Mouse (Mus musculus): ENCODE results near the gene Napb.
"Not testable (repeated sequence)": the region's sequence is repeated elsewhere in the genome, so short reads cannot be mapped to it uniquely, and the experiment has no call there.

The Napb gene

DNA sequence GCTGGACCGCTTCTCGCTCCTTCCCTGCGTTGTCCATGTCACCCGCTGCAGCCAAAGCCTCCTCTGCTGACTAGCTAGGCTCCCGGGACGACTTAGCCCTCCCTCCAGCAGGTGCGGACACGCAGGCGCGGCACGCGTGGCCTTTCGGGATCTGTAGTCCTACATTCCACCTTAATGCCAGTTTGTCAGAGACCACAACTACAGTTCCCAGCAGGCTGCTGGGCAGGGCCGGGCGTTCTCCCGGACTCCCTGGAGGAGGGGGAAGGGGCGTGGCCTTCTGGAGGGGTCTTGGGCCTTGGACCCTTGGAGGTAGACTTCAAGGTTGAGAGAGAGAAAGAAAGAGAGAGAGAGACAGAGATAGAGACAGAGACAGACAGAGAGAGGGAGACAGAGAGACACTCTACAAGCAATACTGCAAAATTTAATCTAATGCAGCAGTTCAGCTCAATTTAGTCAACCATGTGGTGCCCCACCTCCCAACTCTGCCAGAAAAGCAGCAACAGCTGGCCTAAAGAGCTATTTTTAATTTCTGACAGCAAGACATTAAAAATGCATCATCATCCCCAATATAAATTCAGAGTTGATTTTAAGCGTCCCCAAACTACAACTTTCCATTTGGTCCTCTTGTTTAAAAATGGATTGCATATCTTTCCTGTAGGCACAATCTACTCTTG is at the start of gene Napb:
Gene Napb (minus strand): TSS at position 141 of the 674 bp plus-strand sequence.
- DNase-seq (ENCODE audit: low spot score) = peak; percentile 82

DNA sequence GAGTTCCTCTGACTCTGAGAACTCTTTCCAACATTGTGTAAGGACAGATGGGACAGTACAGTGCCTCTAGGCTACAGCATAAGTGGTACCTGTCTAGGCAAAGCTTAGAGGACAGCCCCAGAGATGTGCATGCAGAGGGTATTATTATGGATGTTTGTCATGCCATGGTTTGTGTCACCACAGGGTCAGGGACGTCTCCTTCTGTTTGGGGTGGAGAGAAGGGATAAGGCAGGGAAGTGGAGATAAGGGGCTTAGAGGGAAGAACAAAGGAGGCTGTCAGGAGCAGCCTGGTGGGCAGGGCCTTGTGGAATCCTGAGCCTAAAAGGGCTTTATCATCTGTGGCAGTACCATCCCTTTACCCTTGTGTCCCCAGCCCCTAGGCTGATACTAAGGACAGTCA is 49.4 kb upstream of the Napb start, which contains the start of gene 8030411F24Rik:
Gene 8030411F24Rik (plus strand): TSS at position 301 of the 400 bp plus-strand sequence.
- DNase-seq (ENCODE audit: low spot score) = no peak

DNA sequence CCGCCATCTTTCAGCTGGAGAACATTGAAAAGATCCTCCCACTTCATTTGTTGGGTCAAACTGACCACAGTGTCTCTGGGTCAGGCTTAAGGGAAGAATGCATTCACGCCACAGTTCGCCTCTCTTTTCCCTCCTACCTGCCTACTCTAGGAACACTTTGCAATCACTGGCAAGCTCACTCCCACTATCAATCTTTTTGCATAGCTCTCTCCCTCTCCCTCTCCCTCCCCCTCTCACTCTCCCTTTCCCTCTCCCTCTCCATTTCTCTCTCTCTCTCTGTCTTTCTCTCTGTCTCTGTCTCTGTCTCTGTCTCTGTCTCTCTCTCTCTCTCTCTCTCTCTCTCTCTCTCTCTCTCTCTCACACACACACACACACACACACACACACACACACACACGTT is 39.1 kb upstream of the Napb start, which contains the start of gene Cst11:
Gene Cst11 (minus strand): TSS at position 101 of the 400 bp plus-strand sequence.
- not testable (repeated sequence) for DNase-seq (ENCODE audit: low spot score)

DNA sequence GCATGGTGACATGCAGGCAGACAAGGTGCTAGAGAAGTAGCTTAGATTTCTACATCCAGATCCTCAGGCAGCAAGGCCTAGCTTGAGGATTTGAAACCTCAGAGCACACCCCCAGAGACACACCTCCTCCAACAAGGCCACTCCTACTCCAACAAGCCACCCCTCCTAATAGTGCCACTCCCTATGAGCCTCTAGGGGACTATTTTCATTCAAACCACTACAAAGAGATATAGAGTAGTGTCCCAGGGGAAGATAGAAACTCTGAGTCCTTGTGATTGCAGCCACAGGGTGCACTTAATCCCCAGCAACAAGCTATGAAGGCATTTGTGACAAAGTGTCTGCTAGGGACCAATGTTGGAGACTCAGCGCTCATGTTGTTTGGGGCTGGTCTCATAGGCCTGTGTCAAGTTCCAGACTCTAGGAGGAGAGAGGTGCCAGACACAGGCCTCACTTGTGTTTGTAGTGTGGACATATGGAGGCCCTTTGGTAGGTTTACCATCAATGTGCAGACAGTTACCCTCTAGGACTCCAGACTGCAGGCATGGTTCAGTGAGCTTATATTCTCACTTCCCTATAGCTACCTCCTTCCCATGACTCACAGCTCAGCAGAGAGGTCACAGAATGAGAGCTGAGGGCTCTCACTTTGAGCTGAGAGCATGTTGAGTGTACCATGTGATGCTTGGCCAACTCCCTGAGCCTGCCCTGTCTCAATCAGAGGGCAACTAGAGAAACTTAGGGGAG is 31.6 kb upstream of the Napb start:
- no peak for DNase-seq (ENCODE audit: low spot score)

DNA sequence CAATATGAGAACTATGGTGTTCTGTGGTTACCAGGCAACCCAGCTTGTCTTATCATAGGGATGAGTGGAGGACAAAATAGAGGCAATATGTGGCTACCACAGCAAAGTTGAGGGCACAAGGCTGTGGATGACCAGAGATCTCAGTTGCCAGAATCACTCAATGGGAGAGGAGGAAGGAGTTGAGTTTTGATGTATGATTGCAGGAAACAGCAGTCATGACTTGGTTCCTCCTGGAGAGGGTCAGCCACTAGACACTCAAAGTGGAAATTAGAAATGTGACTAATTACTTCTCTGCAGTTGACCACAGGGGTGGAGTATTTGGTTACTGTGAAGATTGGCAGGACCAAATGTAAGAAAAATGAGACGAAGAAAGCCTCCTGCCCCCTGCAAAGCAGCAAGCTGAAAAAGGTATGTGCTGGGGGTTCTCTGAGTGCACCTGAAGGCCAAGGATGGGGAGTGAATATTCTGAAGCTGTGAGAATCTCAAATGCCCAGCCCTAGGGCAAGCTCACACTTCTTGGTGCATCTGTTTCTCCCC is 22.1 kb upstream of the Napb start:
- DNase-seq (ENCODE audit: low spot score) = no peak

DNA sequence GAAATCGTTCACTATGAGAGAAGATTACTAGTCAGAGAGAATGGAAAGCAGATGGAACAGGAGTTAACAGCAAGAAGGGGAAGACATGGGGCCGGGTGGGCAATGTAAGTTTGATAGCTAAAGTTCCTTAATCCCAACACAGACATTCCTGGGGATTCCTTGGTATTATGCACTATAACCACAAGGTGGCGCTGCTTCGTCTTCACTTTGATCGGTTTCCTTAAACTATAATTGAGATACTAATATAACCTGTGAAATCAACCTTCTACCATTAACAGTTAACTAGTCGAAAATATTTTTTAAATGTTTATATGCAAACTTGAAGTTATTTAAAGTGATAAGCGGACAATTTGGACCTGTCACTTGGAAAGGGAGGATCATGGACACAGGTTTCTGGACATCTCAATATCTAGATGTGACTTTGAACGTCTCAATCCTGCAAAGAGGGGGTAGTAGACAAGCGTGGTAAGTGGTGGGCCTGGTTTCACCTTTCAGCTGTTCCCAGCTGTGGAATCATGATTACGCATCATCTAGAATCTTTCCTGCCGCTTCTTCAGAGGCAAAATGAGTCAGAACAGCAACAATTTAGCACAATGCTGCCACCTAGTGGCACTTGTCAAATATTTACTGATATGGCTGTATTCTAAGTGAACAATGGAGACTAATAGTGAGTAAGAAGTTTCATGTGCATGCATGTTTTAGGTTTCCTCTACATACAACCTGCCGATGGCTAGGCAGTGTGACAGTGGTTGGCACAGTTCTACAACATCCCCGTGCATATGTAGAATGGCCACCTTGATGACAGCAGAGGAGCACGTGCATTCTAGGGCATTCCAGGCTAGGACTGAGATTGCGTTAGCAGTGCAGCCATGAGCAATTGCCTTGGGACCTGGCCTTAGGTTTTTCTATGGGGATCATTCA is 19.9 kb upstream of the Napb start:
- peak; percentile 52 for DNase-seq (ENCODE audit: low spot score)

DNA sequence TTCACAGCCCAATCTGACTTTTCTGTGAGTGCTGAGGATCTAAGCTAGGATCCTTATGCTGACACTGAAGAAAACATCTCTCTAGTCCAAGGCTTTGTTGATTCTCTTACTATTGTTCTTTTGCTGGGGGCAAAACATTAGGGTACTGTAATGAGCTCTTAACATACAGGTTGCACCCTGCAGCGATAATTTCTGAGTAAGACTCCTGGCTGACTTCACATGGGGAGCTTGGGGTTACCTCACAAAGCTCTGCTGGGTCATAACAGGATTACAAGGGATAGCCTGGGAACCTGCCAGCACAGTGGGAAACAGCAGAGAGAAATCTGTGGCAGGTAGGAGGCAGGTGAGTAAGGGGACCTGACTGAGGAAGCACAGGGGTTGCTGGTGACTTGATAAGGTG is 17.8 kb upstream of the Napb start, which contains the start of gene Cstl1:
Gene Cstl1 (plus strand): TSS at position 301 of the 400 bp plus-strand sequence.
- no peak for DNase-seq (ENCODE audit: low spot score)

DNA sequence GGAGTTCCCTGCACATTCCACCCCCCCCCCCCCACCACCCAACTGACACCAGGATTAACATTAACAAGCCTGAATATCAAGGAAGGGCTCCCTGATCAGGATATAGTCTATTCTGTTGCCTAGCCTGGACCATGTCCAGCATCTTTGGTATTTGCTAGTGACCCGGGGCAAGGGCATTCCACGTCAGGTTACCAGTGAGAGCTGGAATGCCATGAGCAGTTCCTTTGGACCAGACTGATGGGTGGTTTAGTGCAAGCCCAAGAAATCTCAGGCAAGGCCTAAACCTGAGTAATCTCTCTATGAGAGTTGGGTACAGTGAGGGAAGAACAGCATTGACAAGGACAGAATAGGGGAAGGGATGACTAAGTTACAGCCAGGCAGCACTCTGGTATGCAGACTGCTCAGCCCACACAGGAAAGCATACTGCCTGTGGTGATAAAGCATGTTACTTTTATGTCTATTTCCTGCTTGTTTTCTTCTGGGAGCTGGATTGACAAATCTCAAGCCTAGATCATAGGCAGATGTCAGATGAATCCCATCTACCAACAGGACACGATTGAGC is 11.7 kb upstream of the Napb start:
- DNase-seq (ENCODE audit: low spot score) = no peak

DNA sequence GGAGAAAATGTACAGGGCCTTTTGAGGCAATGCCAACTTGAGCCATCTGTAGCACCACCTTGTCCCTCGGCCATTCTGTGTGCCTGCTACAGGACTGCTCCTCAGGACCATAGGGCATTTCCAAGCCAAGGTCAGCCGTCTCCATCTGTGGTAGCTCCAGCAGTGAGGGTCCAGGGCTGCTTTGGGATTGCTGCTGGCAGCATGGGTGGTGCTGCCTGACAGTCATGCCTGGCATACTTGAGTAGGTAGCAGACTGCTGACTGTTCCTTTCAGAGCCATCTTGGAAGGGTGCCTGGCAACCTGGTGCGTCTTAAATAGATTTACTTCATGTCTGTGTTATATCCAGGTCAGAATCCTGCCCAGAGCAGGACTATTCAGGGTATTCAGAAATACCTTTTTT is 10.7 kb upstream of the Napb start:
- no peak for DNase-seq (ENCODE audit: low spot score)

DNA sequence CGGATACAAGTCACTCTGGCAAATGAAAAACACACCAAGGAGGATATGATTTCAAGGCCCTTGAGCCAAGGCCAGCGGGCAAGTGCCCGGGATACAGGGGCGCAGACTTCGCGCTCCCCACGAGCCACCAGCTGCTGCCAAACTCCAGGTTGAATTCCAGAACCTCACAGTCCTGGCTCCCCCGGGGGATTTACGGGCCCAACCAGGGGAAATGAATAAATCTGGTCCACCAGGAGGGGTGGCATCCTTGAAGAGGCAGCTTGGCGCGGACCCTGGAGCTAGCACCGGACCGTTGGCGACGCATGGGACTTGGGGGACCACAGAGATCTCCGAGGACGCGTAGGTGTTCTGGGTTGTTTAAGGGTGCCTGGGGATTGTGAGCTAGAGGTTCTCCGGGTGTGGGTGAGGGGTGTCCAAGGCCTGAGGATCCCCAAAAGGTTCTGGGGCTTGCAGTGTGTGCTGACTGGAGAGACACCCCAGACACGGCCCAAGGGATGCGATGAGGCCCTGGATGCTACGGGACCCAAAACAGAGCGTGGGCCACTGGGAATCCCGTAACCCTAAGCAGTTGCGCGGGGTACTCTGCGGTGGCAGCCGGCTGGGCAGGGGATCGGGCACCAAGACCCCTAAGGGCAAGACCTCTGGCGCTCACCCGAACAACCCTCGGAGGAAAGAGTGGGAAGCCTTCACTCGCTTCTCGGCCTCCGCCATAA is 497 bp downstream of the Napb start:
- DNase-seq (ENCODE audit: low spot score) = no peak

DNA sequence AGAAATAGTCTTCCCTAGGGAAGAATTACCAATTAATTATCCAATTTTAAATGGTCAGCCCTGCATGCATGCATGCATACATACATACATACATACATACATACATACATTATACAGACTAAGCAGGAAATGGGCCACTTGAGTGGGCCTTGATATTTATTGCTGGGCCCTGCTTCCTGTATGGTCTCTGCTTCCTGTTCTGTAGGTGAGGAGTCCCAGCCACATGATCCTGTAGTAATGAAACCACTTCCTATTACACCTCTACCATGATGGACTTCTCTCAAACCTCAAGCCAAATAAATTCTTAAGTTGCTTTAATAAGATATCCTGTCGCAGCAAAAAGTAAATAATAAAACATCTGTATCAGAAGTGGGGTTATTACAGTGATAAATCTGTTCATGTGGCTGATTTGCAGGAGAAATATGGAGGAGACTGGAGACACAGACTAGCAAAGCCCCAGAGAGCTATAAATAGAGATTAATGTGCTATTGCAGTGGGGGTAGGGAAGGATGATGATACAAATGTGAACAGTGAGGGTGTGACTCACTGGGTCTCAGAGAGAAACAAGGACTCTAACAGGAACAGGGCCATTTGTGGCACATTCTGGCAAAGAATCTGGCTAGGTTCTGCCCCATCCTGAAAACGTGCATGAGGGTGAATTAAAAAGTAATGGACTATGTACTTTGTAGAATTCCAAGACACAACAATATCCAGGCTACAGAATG is 12.8 kb downstream of the Napb start:
- DNase-seq (ENCODE audit: low spot score) = no peak

DNA sequence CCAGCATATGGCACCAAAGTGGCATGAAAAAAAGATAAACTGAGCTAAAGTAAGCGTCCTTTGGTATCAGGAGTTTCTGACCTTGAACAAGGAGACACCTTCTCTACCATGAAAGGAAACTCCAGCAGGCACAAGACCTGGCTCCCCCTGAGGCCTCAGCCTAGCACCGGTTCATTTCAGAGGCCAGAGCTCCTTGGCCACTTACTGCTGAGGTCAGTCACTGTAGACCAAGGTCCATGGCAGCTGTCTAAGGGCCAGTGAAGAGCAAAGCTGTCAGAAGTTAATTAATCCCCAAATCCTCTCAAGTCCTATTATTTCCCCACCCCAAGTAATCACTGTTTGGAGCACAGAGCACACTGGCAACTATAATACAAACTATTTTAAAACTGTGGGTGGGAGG is 15.2 kb downstream of the Napb start:
- no peak for DNase-seq (ENCODE audit: low spot score)

DNA sequence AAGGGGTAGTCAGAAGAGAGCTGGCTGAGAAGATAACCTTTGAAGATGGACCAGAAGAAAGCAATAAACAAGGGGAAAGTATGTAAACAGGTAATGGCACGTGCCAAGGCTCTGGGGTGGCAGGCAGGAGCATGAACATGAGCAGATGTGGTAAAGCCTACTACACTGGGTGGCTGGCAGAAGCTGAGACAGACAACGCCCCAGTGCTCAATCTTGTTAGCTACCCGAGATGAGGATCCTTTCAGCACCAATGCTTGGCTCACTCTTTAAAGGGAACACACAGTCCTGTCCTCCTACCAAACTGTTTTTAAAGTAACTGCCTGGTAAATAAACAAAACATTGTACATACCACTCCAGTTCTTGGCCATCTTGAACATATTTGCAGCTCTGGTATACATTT is 19.9 kb downstream of the Napb start:
- no peak for DNase-seq (ENCODE audit: low spot score)

DNA sequence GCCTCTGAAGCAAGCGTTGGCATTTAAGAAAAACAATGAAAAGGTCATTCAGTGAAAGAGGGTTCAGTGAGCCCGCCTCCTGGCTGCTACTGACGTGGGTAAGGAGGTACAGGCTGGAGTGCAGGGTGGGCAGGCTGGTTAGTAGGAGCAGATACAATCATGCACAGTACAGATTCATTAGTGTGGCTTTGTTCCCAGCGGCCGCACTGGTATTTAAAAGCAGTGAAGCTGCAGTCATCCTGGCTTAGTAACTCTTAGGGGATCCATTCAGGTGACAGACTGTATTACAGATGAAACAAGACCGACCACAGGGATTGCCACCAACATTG is 25.1 kb downstream of the Napb start:
- no peak for DNase-seq (ENCODE audit: low spot score)

DNA sequence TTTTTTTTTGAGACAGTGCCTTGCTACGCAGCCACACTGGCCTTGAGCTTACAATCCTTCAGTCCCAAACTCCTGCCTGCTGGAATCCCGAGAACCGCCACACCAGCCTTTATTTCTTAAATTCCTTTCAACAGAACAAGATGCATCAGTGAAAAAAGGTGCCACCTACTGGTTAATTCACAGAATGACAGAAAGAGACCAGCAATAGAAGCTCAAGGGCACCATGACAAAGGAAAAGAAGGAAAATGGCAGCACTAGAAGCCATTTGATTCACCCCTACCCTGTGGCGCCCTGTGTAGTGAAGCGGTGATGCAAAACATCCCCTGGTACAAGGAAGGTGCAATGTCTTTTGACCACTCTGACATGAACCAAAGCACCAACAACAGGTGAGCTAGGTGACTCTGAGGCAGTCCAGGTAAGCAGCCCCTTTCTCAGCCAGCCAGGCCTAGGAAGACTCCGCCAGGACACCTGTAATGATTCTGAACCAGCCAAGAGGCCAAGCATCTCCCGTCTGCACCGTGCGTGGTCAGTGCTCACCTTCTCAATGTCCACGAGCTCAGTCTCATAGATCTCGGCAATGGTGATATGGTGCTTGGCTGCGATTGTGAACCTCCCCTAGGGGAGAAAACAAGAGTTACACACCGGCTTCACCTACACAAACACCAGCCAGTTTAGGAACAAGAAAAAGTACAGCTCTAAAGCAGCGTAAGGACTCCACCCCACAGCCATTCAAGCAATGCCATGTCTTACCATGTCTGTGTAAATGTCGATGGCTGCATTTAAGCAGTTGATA is 25.7 kb downstream of the Napb start:
- no peak for DNase-seq (ENCODE audit: low spot score)

DNA sequence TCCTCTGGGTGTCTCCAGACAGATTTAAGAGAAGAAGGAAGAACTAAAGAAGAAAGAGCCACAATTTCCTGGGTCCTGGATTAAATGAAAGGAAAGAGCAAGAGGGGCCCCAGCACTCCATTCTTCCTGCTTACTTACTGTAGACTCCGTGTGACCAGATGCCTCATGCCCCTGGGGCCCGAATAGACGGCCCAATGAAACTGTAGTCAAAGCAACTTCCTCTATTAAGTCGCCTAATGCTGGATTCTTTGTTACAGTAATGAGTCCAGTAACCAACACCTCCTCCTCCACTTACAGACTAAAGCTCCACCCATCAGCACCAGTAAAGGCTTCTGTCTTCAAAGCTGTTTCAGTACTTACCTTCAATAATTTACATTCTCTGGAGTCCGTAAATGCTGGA is 33.7 kb downstream of the Napb start:
- no peak for DNase-seq (ENCODE audit: low spot score)

DNA sequence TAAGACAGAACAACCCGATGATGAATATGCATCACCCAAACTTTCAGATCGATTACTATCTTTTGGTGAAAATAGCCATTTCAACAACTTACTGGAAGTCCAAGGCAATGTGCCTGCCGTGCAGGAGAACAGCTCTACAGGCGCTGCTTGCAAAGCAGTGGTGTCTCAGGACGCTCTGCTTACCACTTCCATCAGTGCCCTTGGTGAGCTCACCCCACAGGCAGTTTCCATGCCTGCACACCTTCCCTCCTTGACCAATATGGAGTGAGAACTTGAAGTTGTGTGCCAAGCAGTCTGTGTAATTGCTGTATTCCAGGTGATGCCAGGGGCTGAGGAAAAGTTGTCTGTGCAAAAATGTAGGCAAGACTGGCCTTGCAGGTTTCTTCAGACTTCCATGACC is 41.5 kb downstream of the Napb start:
- no peak for DNase-seq (ENCODE audit: low spot score)

DNA sequence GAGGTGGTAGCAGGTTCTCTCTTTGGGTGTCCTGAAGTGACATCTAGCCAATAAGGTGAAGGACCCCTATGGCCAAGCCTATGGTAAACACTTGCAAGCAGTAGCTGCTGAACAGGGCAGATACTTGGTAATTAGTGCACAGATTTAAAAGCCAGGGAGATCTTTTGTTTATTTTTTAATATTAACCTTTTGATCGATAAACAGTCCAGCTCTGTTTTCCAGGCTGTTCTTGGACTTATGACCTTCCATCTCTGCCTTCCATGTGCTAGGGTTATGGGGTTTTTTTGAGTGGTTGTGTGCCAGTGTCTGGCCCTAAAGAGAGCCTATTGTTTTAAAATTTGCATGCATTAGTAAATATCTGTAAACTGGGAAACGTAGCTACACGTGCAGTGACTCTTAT is 42.0 kb downstream of the Napb start:
- DNase-seq (ENCODE audit: low spot score) = no peak

DNA sequence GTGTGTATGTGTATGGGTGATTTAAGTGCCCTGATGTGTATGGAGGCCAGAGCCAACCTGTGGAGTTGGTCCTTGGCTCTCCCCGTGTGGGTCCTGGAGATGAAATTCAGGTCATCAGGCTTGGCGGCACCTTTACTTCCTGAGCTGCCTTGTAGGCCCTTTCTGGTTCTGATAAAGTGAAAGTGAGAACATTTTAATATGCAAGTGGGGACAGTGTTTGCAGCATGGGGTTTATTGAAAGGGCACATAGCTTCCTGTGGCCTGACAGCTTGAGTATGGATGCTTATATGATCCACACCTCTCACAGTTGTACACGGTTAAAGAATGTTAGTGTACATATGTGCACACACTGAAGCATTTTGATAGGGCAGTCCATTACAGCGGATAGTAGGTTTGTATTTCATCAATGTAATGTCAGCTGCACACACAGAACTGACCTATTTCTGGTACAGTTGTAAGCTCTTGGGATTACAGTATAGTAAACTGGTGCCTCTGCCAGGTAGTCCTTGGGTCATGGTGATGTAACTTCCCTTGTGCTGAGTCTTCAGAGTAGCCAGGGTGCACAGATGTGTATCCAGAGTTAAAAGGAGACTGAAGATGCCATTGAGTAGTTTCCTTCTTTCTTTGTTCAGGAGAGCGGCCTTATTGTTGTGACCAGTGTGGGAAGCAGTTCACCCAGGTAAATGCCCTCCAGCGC is 42.7 kb downstream of the Napb start:
- no peak for DNase-seq (ENCODE audit: low spot score)
